Mouse (Mus musculus): ENCODE data around the gene Pid1. TPM values are rescaled to one million over a fixed set of nuclear protein-coding genes. Genes with fewer than 3 reads are reported as not detected.

The Pid1 gene
- polyA plus RNA-seq, 1 experiment from 2014 or later = 14.3 TPM

DNA sequence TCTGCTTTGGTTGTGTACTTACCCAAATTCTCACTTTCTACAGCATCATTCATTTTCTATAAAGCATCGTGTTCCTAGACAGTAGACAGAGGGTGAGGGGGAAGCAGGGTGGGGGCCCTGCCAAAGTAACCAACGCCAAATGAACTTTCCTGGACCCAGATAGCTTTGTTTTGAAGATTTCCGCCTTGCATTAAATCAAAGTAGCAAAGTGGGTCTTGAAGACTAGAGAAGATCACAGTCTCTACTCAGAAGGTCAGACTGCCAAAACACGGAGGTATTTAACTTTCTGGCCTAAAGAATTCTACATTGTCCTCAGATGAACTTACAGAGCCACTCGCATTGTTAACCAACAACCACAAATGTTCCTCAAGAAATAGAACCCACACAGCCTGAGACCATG, 109.6 kb downstream of the Pid1 start:
- Histone ChIP-seq H3K9me3 (ENCODE audit: control insufficient read depth, low read length) (no peaks in the 10 kb centered on the region), H3K4me1 (replicated peaks; ENCODE audit: control insufficient read depth, insufficient read depth, low read length) (no peaks in the 10 kb centered on the region), H3K4me3 (ENCODE audit: low read length) (no peak overlapping the region), H3K9ac (ENCODE audit: low read length) (no peak overlapping the region), H3K4me2 (ENCODE audit: low read depth, low read length) (no peak overlapping the region), H3K27ac (ENCODE audit: low read length) (no peak overlapping the region), H3K36me3 (ENCODE audit: control insufficient read depth, insufficient read depth, low read length) (no peaks in the 10 kb centered on the region), H3K27me3 (ENCODE audit: control insufficient read depth, insufficient read depth, low read depth, low read length) (no peaks in the 10 kb centered on the region)
- no peak for ATAC-seq (ENCODE audit: low read depth)
- 59% methylated on average over 5 of the region's 5 CpGs for WGBS

DNA sequence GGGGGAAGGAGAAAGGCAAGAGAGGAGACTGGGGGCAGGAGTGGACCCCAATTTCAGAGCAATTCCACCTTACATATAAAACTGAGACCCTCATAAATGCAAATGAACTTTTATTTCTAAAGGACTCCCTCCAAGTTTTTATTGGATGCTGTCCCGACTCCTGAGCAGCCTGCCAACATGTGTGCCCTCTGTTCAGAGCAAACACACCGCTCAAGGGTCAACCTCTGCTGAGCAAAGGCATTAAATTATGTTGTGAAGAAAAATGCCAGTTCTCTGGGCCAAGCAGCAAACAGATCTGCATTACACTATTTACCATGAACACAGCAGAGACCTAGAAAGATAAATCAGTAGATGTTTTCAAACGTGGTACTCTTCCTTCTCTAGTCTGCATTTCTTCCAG, 110.1 kb downstream of the Pid1 start:
- H3K4me1 ChIP-seq (replicated peaks; ENCODE audit: control insufficient read depth, insufficient read depth, low read length) = no peaks in the 10 kb centered on the region
- WGBS = 27% methylated on average over 3 of the region's 3 CpGs
- no peaks in the 10 kb centered on the region for H3K9me3 ChIP-seq (ENCODE audit: control insufficient read depth, low read length)
- H3K36me3 ChIP-seq (ENCODE audit: control insufficient read depth, insufficient read depth, low read length) = no peaks in the 10 kb centered on the region
- no peak overlapping the region for H3K9ac ChIP-seq (ENCODE audit: low read length)
- no peak overlapping the region for H3K27ac ChIP-seq (ENCODE audit: low read length)
- no peak overlapping the region for H3K4me2 ChIP-seq (ENCODE audit: low read depth, low read length)
- no peaks in the 10 kb centered on the region for H3K27me3 ChIP-seq (ENCODE audit: control insufficient read depth, insufficient read depth, low read depth, low read length)
- no peak overlapping the region for H3K4me3 ChIP-seq (ENCODE audit: low read length)
- no peak for ATAC-seq (ENCODE audit: low read depth)

DNA sequence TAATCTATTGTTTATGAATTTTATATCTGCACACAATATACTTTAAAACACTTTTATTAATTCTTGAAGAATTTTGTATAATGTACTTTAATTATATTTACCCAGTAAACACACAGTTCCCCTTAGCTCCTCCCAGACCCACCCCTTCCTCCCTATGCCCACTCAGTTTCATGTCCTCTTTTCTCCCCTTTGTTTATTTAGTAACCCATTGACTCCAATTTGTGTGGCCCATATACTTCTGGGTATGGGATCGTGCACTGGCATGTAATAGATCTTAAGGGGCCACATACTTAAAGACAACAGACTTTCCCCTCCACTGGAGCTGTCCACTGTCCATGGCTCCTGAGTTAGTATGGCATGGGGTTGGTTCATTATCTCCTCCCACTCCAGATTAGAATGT, 112.8 kb downstream of the Pid1 start:
- Histone ChIP-seq H3K9me3 (ENCODE audit: control insufficient read depth, low read length) (no peaks in the 10 kb centered on the region), H3K27ac (ENCODE audit: low read length) (no peak overlapping the region), H3K4me1 (replicated peaks; ENCODE audit: control insufficient read depth, insufficient read depth, low read length) (no peaks in the 10 kb centered on the region; the same call in 1 of the 2 replicates), H3K4me3 (ENCODE audit: low read length) (no peak overlapping the region), H3K4me2 (ENCODE audit: low read depth, low read length) (no peak overlapping the region), H3K9ac (ENCODE audit: low read length) (no peak overlapping the region), H3K27me3 (ENCODE audit: control insufficient read depth, insufficient read depth, low read depth, low read length) (no peaks in the 10 kb centered on the region), H3K36me3 (ENCODE audit: control insufficient read depth, insufficient read depth, low read length) (no peaks in the 10 kb centered on the region)
- ATAC-seq (ENCODE audit: low read depth) = no peak
- 33% methylated on average over 1 of the region's 1 CpGs for WGBS

DNA sequence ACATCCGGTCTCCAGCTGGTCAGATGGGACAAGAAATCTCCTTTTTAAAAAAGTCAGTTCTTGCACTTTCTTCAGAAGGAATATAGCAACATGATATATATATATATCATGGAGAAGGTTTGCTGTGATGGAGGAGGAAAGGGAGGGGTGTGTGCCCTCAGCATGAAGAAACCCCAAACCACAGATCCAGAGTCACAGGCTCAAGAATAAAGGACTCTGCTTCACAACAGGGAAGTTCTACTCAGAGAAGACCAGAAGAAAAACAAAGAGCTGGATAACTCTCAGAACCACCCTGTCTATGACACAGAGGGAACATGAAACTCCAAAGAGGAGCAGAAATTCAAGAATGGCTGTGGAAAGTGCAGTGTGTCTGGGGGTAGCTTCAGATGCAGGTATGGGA, 113.2 kb downstream of the Pid1 start:
- H3K9ac ChIP-seq (ENCODE audit: low read length) = no peak overlapping the region
- 74% methylated on average over 1 of the region's 1 CpGs for WGBS
- no peaks in the 10 kb centered on the region; the same call in 1 of the 2 replicates for H3K4me1 ChIP-seq (replicated peaks; ENCODE audit: control insufficient read depth, insufficient read depth, low read length)
- H3K4me3 ChIP-seq (ENCODE audit: low read length) = no peak overlapping the region
- no peak for ATAC-seq (ENCODE audit: low read depth)
- no peaks in the 10 kb centered on the region for H3K27me3 ChIP-seq (ENCODE audit: control insufficient read depth, insufficient read depth, low read depth, low read length)
- no peak overlapping the region for H3K4me2 ChIP-seq (ENCODE audit: low read depth, low read length)
- H3K9me3 ChIP-seq (ENCODE audit: control insufficient read depth, low read length) = no peaks in the 10 kb centered on the region
- H3K36me3 ChIP-seq (ENCODE audit: control insufficient read depth, insufficient read depth, low read length) = no peaks in the 10 kb centered on the region
- no peak overlapping the region for H3K27ac ChIP-seq (ENCODE audit: low read length)

DNA sequence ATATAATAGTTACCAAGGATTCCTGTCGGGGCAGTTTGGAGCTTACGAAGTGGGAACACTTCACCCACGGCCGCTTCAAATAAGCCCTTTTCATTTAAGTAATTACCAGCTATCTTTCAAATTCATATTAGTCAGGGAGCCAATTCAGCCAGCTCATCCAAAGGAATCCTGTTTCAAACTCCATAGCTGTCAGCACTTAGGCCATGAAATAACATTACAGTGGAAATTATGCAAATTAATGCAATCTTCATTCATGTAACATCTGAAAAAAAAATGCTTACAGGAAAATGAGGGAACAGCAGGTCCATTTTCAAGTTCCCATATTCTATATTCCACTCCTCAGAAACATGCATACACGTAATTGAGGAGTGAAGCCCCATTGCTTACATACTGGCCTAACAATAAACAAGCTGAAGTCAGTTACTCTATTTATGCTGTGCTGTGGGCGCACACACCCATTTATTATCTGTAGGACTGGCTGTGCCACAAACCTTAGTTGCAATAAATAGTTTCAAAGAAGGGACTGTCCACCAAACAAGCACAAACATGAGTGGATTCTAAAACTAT, 114.1 kb downstream of the Pid1 start:
- Histone ChIP-seq H3K4me2 (ENCODE audit: low read depth, low read length) (no peak overlapping the region), H3K27ac (ENCODE audit: low read length) (no peak overlapping the region), H3K36me3 (ENCODE audit: control insufficient read depth, insufficient read depth, low read length) (no peaks in the 10 kb centered on the region), H3K4me3 (ENCODE audit: low read length) (no peak overlapping the region), H3K4me1 (replicated peaks; ENCODE audit: control insufficient read depth, insufficient read depth, low read length) (no peaks in the 10 kb centered on the region; the same call in 1 of the 2 replicates), H3K27me3 (ENCODE audit: control insufficient read depth, insufficient read depth, low read depth, low read length) (no peaks in the 10 kb centered on the region), H3K9me3 (ENCODE audit: control insufficient read depth, low read length) (no peaks in the 10 kb centered on the region), H3K9ac (ENCODE audit: low read length) (no peak overlapping the region)
- no peak for ATAC-seq (ENCODE audit: low read depth)
- 75% methylated on average over 6 of the region's 6 CpGs for WGBS

DNA sequence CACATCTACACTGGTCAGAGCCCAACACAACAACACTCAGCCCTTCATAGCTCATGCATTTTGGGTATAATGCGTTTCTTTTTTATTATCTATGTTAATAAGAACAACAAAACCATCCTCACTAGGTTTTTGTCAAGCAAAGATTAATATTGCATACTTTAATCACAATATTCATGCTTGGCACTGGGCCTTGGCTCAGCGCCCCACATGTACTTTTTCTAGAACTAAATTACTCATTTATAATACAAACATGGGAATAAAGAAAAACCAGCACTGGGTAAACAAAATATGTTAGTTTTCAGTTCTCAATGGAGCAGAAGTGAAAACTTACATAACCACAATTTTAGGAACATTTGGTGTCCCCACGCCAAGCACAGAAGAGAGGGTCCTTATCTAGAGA, 116.9 kb downstream of the Pid1 start:
- ATAC-seq (ENCODE audit: low read depth) = 0 out of 2 replicates have a peak, but pooled peaks have one; percentile 15
- Histone ChIP-seq H3K9ac (ENCODE audit: low read length) (no peak overlapping the region), H3K27me3 (ENCODE audit: control insufficient read depth, insufficient read depth, low read depth, low read length) (no peaks in the 10 kb centered on the region), H3K4me2 (ENCODE audit: low read depth, low read length) (no peak overlapping the region), H3K4me1 (replicated peaks; ENCODE audit: control insufficient read depth, insufficient read depth, low read length) (no peaks in the 10 kb centered on the region; the same call in 1 of the 2 replicates), H3K9me3 (ENCODE audit: control insufficient read depth, low read length) (no peaks in the 10 kb centered on the region), H3K4me3 (ENCODE audit: low read length) (no peak overlapping the region), H3K36me3 (ENCODE audit: control insufficient read depth, insufficient read depth, low read length) (no peaks in the 10 kb centered on the region), H3K27ac (ENCODE audit: low read length) (no peak overlapping the region)
- WGBS = 40% methylated on average over 3 of the region's 3 CpGs

DNA sequence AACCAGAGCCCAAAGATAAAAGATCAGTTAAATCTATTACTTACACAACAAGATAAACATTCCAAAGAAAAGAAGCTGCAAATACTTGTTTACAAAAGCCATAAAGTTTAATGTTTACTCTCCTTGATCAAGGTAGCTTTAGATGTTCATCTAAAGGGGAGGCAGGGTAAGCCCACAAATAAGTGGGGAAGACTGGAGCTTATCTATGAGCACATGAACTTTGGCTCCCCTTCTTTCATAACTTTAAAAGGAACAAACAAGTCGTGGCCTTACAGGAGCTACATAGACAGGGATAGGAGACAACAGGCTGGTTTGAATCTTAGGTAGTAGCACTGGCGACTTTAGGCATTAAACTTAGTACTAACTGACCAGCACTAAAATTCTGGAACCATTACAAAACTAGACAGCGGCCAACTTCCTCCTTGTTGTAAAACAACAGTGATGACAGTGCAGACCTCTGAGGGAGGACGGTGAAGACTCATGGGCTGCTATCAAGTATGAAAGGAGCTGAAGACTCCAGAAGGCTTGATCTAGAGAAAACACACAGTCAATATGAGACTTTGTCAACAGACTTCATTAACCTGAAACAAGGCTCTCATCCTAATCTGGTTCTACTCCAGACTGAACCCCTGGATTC, 122.7 kb downstream of the Pid1 start:
- Histone ChIP-seq H3K4me2 (ENCODE audit: low read depth, low read length) (no peak overlapping the region), H3K27me3 (ENCODE audit: control insufficient read depth, insufficient read depth, low read depth, low read length) (no peaks in the 10 kb centered on the region), H3K36me3 (ENCODE audit: control insufficient read depth, insufficient read depth, low read length) (no peaks in the 10 kb centered on the region), H3K9ac (ENCODE audit: low read length) (no peak overlapping the region), H3K27ac (ENCODE audit: low read length) (no peak overlapping the region), H3K4me1 (replicated peaks; ENCODE audit: control insufficient read depth, insufficient read depth, low read length) (no peaks in the 10 kb centered on the region), H3K9me3 (ENCODE audit: control insufficient read depth, low read length) (no peaks in the 10 kb centered on the region), H3K4me3 (ENCODE audit: low read length) (no peak overlapping the region)
- 61% methylated on average over 4 of the region's 4 CpGs for whole genome bisulfite sequencing
- no peak for ATAC-seq (ENCODE audit: low read depth)

DNA sequence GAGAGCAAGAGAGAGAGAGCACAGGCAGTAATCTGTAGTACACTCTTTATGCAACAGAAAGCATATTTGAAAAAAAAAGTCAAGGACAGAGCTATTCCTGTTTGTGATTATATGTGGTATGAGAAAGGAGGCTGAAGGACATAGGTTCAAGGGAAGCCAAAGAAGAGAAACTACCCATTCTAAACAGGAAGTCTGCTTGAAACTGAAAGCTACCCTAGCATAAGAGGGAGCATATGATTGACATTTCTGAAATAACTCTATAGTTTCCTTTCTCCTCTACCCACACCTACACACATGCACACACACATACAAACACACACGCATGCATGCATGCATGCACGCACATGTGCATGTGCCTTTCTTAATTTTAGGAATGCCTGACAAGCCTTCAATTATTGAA, 123.8 kb downstream of the Pid1 start:
- 92% methylated on average over 2 of the region's 2 CpGs for WGBS

DNA sequence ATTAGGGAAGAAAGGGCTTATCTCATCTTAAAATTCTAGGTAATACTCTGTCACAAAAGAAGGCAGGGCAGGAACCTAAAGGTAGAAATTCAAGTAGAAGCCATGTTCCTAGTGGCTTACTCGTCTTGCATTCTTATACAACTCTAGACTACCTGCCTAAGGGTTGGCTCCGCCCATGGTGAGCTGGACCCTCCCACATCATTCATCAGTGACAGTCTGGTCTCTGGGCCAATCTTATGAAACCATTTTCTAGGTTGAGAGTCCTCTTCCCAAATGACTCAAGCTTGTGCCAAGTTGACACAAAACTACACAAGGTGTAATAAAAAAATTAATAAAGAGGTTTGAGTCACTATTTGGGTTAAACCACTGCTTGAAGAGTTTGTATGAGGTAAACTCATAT, 133.5 kb downstream of the Pid1 start:
- Histone ChIP-seq H3K27ac (ENCODE audit: low read length) (no peak overlapping the region), H3K9ac (ENCODE audit: low read length) (no peak overlapping the region), H3K36me3 (ENCODE audit: control insufficient read depth, insufficient read depth, low read length) (no peaks in the 10 kb centered on the region), H3K9me3 (ENCODE audit: control insufficient read depth, low read length) (no peaks in the 10 kb centered on the region), H3K4me2 (ENCODE audit: low read depth, low read length) (no peak overlapping the region), H3K27me3 (ENCODE audit: control insufficient read depth, insufficient read depth, low read depth, low read length) (no peaks in the 10 kb centered on the region), H3K4me1 (replicated peaks; ENCODE audit: control insufficient read depth, insufficient read depth, low read length) (no peaks in the 10 kb centered on the region), H3K4me3 (ENCODE audit: low read length) (no peak overlapping the region)
- WGBS = 74% methylated on average over 2 of the region's 2 CpGs
- no peak for ATAC-seq (ENCODE audit: low read depth)

More for the DNA sequence above, 123.8 kb downstream of the Pid1 start:
- H3K9ac ChIP-seq (ENCODE audit: low read length) = no peak overlapping the region
- H3K4me1 ChIP-seq (replicated peaks; ENCODE audit: control insufficient read depth, insufficient read depth, low read length) = no peaks in the 10 kb centered on the region
- H3K36me3 ChIP-seq (ENCODE audit: control insufficient read depth, insufficient read depth, low read length) = no peaks in the 10 kb centered on the region
- H3K27me3 ChIP-seq (ENCODE audit: control insufficient read depth, insufficient read depth, low read depth, low read length) = no peaks in the 10 kb centered on the region
- no peak for ATAC-seq (ENCODE audit: low read depth)
- H3K4me2 ChIP-seq (ENCODE audit: low read depth, low read length) = no peak overlapping the region
- H3K9me3 ChIP-seq (ENCODE audit: control insufficient read depth, low read length) = no peaks in the 10 kb centered on the region
- H3K4me3 ChIP-seq (ENCODE audit: low read length) = no peak overlapping the region
- H3K27ac ChIP-seq (ENCODE audit: low read length) = no peak overlapping the region
